Mouse (Mus musculus) testis, adult 2 months (tissue): ENCODE data around the gene Defb25. TPM values are rescaled to one million over a fixed set of nuclear protein-coding genes. Genes with fewer than 3 reads are reported as not detected.
A peak's percentile ranks its signal among the peaks of the same experiment; 100 is the strongest.
"Not testable (repeated sequence)": the region's sequence is repeated elsewhere in the genome, so short reads cannot be mapped to it uniquely, and the experiment has no call there.

Experiments
- H3K27ac ChIP-seq: fragments of 200-500 bp; 2 replicates; pipeline ENCODE4 v1.5.1; 2012; ENCODE audit warnings: low read depth, low read length; ENCODE audit not compliant: control insufficient read depth, insufficient read depth
- H3K27me3 ChIP-seq: fragments of 200-500 bp; 2 replicates; pipeline ENCODE4 v1.6.1; 2012; ENCODE audit warnings: mild to moderate bottlenecking, low read length, moderate library complexity; ENCODE audit not compliant: control insufficient read depth, insufficient read depth
- H3K36me3 ChIP-seq: fragments of 200-500 bp; 2 replicates; pipeline ENCODE4 v1.6.1; 2012; ENCODE audit warnings: mild to moderate bottlenecking, low read length; ENCODE audit not compliant: control insufficient read depth, insufficient read depth
- H3K4me1 ChIP-seq: fragments of 200-500 bp; 2 replicates; pipeline ENCODE4 v1.6.1; 2012; ENCODE audit warnings: low read length; ENCODE audit not compliant: control insufficient read depth, insufficient read depth
- H3K4me3 ChIP-seq: fragments of 200-500 bp; 2 replicates; pipeline ENCODE4 v1.5.1; 2012; ENCODE audit warnings: low read depth, mild to moderate bottlenecking, low read length, moderate library complexity, mixed read lengths; ENCODE audit not compliant: control insufficient read depth
- CTCF ChIP-seq: fragments of 200-500 bp; IDR thresholded peaks from 2 replicates; pipeline ENCODE4 v1.5.1; 2012; ENCODE audit warnings: low read depth, mild to moderate bottlenecking, inconsistent platforms, low read length, moderate library complexity; ENCODE audit not compliant: control insufficient read depth, insufficient read depth, insufficient replicate concordance
- POLR2A ChIP-seq: fragments of 200-500 bp; IDR thresholded peaks from 2 replicates; pipeline ENCODE4 v1.6.1; 2012; ENCODE audit warnings: low read depth, mild to moderate bottlenecking, inconsistent platforms, low read length, moderate library complexity; ENCODE audit not compliant: control insufficient read depth
- polyA plus RNA-seq: library from polyadenylated mRNA; depleted of rRNA; stranded (reverse); fragments of >200 nt; gene quantifications from 2 replicates; pipeline ENCODE4 v1.2.3, GENCODE M21; 2012; rRNA removed

Gene Defb25
- not detected in 2 replicates for polyA plus RNA-seq

DNA sequence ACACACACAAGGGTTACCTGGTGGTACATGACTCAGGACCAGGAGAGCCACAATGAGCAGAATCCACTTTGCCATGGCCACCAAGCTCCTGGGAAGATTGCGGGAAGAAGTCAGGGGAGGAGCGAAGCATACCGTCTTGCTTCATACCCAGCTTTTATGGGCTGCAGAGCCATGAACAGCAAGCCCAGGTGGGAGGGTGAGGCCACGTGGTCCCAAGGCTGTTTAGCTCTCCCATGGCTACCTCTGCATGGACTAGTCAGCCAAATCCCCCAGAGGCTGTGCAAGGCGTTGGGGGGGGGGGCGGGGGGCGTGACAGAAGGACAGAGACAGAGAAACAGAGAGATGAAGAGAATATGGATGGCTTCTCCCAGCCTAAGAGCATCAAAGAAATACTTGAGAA is at the start of gene Defb25:
Gene Defb25, minus strand, starts transcription at position 101 of the 400 bp plus-strand sequence.
- H3K27me3 ChIP-seq, result peaks cover 4% of the 10 kb centered on the region
- no peaks in the 10 kb centered on the region for H3K36me3 ChIP-seq
- peaks cover 9% of the 10 kb centered on the region for H3K4me1 ChIP-seq
- H3K27ac ChIP-seq, result no peak within 1 kb of the TSS
- H3K4me3 ChIP-seq, result no peak within 1 kb of the TSS
- TF ChIP-seq POLR2A (no peak), CTCF (no peak)

- Histone ChIP-seq H3K36me3 (peaks cover 2% of the 10 kb centered on the region; the same call in 1 of the 2 replicates), H3K4me3 (no peak overlapping the region), H3K27ac (no peak overlapping the region), H3K4me1 (peaks cover 17% of the 10 kb centered on the region), H3K27me3 (no peaks in the 10 kb centered on the region)
- TF ChIP-seq POLR2A, result no peak
- no peak for TF ChIP-seq CTCF
These were observed 49.3 kb upstream of the Defb25 start for GRCm38 (mm10) chr2:152672166-152672565.

DNA sequence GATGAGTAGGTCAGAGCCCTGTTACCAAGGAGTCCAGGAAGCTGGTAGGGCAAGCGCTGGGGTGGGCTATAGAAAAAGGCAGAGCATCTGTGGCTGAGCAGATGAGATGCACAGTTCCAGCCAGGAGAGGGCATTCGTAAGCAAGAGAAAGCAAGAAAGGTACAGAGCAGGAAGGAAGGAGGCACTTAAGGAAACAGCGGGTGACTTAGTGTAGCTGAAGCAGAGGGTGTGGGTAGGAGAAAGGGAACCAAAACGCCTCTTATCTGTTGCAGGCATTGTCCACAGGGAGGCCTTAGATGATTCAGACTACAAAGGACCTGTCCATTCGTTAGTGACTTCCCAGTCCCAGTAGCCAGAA is 48.8 kb upstream of the Defb25 start:
- H3K4me3 ChIP-seq, result no peak overlapping the region
- no peaks in the 10 kb centered on the region for H3K27me3 ChIP-seq
- no peaks in the 10 kb centered on the region; the same call in 1 of the 2 replicates for H3K36me3 ChIP-seq
- H3K27ac ChIP-seq, result no peak overlapping the region
- H3K4me1 ChIP-seq, result peaks cover 17% of the 10 kb centered on the region
- TF ChIP-seq CTCF (no peak; the same call in 1 of the 2 replicates), POLR2A (no peak)

- H3K4me3 ChIP-seq, result peak overlapping the region; percentile 3; the same call in 1 of the 2 replicates
- TF ChIP-seq POLR2A, result no peak
These were observed 48.3 kb upstream of the Defb25 start for GRCm38 (mm10) chr2:152670983-152671641.

DNA sequence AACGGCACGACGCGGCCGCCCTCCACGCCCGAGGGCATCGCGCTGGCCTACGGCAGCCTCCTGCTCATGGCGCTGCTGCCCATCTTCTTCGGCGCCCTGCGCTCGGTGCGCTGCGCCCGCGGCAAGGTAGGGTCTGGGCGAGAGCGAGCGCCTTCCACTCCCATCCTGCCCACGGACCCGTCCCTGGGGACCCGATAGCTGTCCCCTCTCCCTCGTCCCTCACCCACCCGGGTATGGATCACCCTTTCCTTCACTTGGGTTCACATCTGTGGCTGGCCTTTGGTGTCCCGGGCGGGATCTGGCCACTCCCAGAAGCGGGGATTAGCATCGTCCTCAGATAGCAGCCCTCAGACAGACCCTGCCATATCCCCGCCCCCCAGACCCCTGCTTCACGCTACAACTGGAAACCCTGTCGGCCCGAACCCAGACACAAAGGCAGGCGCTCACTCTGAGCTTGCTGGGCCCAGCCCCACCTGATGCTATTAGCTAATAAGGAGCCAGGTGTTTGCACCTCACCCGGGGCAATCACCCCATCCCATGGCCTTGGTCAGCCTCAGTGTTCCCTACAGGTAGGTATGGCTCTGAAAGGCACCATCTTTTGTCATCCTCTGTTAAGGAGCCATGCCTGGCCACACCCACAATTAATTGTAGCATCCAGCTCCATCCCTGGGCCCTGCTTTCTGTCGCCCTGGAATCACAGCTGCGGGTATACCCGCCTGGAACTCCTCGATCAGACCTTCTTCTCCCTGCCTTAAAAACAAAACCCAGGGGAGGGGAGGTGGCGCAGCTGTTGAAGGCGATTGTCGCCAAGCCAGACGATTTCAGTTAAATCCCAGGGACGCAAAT is 47.0 kb upstream of the Defb25 start:
- H3K27ac ChIP-seq, result peak overlapping the region; percentile 91
- H3K27me3 ChIP-seq, result no peaks in the 10 kb centered on the region
- H3K4me3 ChIP-seq, result peak overlapping the region; percentile 98
- peaks cover 17% of the 10 kb centered on the region for H3K4me1 ChIP-seq
- H3K36me3 ChIP-seq, result no peaks in the 10 kb centered on the region
- no peak for TF ChIP-seq CTCF
- no peak for TF ChIP-seq POLR2A

More at GRCm38 (mm10) chr2:152670983-152671641, 48.3 kb upstream of the Defb25 start:
- no peaks in the 10 kb centered on the region for H3K27me3 ChIP-seq
- H3K27ac ChIP-seq, result no peak overlapping the region
- H3K4me1 ChIP-seq, result peaks cover 17% of the 10 kb centered on the region
- H3K36me3 ChIP-seq, result no peaks in the 10 kb centered on the region

GRCm38 (mm10) chr2:152669256-152669638 is 46.4 kb upstream of the Defb25 start, which contains the start of gene H13:
H13 (plus strand) TSS chr2:152669461.
- H3K27ac ChIP-seq, result peak within 1 kb of the TSS; percentile 91

DNA sequence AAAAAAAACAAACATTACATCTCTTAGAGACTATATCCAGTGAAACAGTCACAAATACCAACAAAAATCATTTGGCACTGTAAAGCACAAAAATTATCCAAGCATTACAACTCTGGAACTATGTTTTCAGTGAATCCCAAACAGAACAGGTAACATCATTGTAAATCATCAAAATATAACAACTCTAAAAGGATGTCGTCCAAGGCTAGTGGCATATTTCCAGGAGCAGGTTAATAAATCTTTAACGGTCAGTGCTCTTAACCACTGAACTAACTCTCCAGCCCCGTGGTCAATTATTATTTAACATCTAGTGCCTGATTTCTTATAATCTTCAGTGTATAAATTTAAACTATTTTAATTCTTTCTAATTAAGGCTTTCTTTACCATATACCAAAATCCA is 43.3 kb upstream of the Defb25 start:
- H3K4me3 ChIP-seq, H3K27me3 ChIP-seq, H3K27ac ChIP-seq, H3K36me3 ChIP-seq: not testable (repeated sequence)
- H3K4me1 ChIP-seq, result peaks cover 11% of the 10 kb centered on the region

More at GRCm38 (mm10) chr2:152669256-152669638, 46.4 kb upstream of the Defb25 start, which contains the start of gene H13:
- Histone ChIP-seq H3K4me3 (peak within 1 kb of the TSS; percentile 98), H3K27me3 (no peaks in the 10 kb centered on the region), H3K36me3 (no peaks in the 10 kb centered on the region), H3K4me1 (peaks cover 17% of the 10 kb centered on the region)
- peak; percentile 98 for TF ChIP-seq POLR2A
- peak; percentile 99 for TF ChIP-seq CTCF
